Mouse (Mus musculus) liver, postnatal 0 days (tissue): ENCODE measurements around the gene Wipf1. TPM values are rescaled to one million over a fixed set of nuclear protein-coding genes. Genes with fewer than 3 reads are reported as not detected.

ENCODE experiments used
- ATAC-seq: fragments of 200-750 bp; cut with Nextera tagmentation; 2 replicates; pipeline ENCODE4 v1.8.0; 2017; ENCODE audit warnings: mild to moderate bottlenecking, moderate library complexity
- DNase-seq: peaks from one replicate; pipeline ENCODE4 v3.0.0-alpha.2; 2016
- H3K27ac ChIP-seq: fragments of 300-500 bp; sonication (generic); 2 replicates; pipeline ENCODE4 v1.5.1; 2014; ENCODE audit warnings: antibody characterized with exemption, moderate library complexity, mild to moderate bottlenecking, low read depth
- H3K27me3 ChIP-seq: fragments of 300-500 bp; sonication (generic); 2 replicates; pipeline ENCODE4 v1.6.1; 2014; ENCODE audit warnings: low read length, control low read depth, mixed read lengths; ENCODE audit not compliant: insufficient read depth
- H3K36me3 ChIP-seq: fragments of 300-500 bp; sonication (generic); replicated peaks from 2 replicates; pipeline ENCODE4 v1.6.1; 2014; ENCODE audit warnings: mild to moderate bottlenecking, control low read depth, low read length, moderate library complexity, mixed read lengths; ENCODE audit not compliant: insufficient read depth
- H3K4me1 ChIP-seq: fragments of 300-500 bp; sonication (generic); 2 replicates; pipeline ENCODE4 v1.6.1; 2014; ENCODE audit warnings: antibody characterized with exemption, mild to moderate bottlenecking, control low read depth; ENCODE audit not compliant: insufficient read depth
- H3K4me2 ChIP-seq: fragments of 300-500 bp; sonication (generic); 2 replicates; pipeline ENCODE4 v1.6.1; 2014; ENCODE audit warnings: low read depth, mild to moderate bottlenecking, low read length, moderate library complexity, mixed read lengths
- H3K4me3 ChIP-seq: fragments of 300-500 bp; sonication (generic); 2 replicates; pipeline ENCODE4 v1.5.1; 2014; ENCODE audit warnings: low read depth, low read length
- H3K9ac ChIP-seq: fragments of 300-500 bp; sonication (generic); replicated peaks from 2 replicates; pipeline ENCODE4 v1.6.1; 2014; ENCODE audit warnings: mild to moderate bottlenecking, moderate library complexity
- H3K9me3 ChIP-seq: fragments of 300-500 bp; sonication (generic); 2 replicates; pipeline ENCODE4 v1.6.1; 2016; ENCODE audit warnings: mild to moderate bottlenecking, control low read depth, low read length, mixed read lengths
- CTCF ChIP-seq: sonication (generic); IDR thresholded peaks from 2 replicates; pipeline ENCODE4 v1.5.1; 2016; ENCODE audit warnings: antibody characterized with exemption, low read depth
- EP300 ChIP-seq: IDR thresholded peaks from 2 replicates; pipeline ENCODE4 v1.6.1; 2016; ENCODE audit warnings: antibody characterized with exemption, low read depth, mild to moderate bottlenecking
- WGBS: fragments of 180-500 bp; shearing (Covaris S2); extraction: QIAGEN DNeasy Blood & Tissue Kit; methylation state at CpG from one replicate; pipeline ENCODE4 v1.1.7; 2014; ENCODE audit not compliant: insufficient replicate concordance; 5-methylcytosine and 5-hydroxymethylcytosine counted together
- polyA plus RNA-seq: library from polyadenylated mRNA; unstranded; fragments of >200 nt; fragmentation: Nextera tagmentation; extraction: Ambion mirVana; gene quantifications from 2 replicates; pipeline ENCODE4 v1.2.1, GENCODE M21; 2015

The Wipf1 gene
- polyA plus RNA-seq, 1 experiment from 2014 or later, result 4.3 TPM

GRCm38 (mm10) chr2:73380298-73380975, 149.1 kb downstream of the Wipf1 start:
- H3K9ac ChIP-seq, result no peak overlapping the region
- H3K36me3 ChIP-seq, result no peaks in the 10 kb centered on the region; the same call in 1 of the 2 replicates
- H3K27me3 ChIP-seq, result no peaks in the 10 kb centered on the region
- no peaks in the 10 kb centered on the region for H3K4me1 ChIP-seq
- no peaks in the 10 kb centered on the region for H3K9me3 ChIP-seq
- TF ChIP-seq EP300 (no peak), CTCF (no peak)
- WGBS, result 71% methylated on average over 9 of the region's 9 CpGs
- no peak overlapping the region for H3K4me3 ChIP-seq
- no peak overlapping the region for H3K4me2 ChIP-seq
- H3K27ac ChIP-seq, result no peak overlapping the region
- no peak for ATAC-seq
- DNase-seq, result no peak

GRCm38 (mm10) chr2:73379656-73380055, 149.9 kb downstream of the Wipf1 start:
- 82% methylated on average over 5 of the region's 5 CpGs for WGBS
- H3K4me3 ChIP-seq, result no peak overlapping the region
- TF ChIP-seq CTCF (no peak), EP300 (no peak)
- DNase-seq (no peak), ATAC-seq (no peak)
- H3K9me3 ChIP-seq, result no peaks in the 10 kb centered on the region
- no peak overlapping the region for H3K9ac ChIP-seq
- no peaks in the 10 kb centered on the region for H3K27me3 ChIP-seq
- H3K4me2 ChIP-seq, result no peak overlapping the region
- no peaks in the 10 kb centered on the region for H3K4me1 ChIP-seq
- no peaks in the 10 kb centered on the region; the same call in 1 of the 2 replicates for H3K36me3 ChIP-seq
- no peak overlapping the region for H3K27ac ChIP-seq

Other genes starting within 250 kb of the Wipf1 start
- 20.5 and 21.9 TPM in 2 replicates for gene Scrn3, start 217.1 kb downstream of the Wipf1 start, polyA plus RNA-seq
- gene Cir1, start 217.0 kb downstream of the Wipf1 start, polyA plus RNA-seq, result 18.4 and 21.4 TPM in 2 replicates
- 3.4 TPM in 2 replicates for gene Gpr155, start 143.2 kb downstream of the Wipf1 start, polyA plus RNA-seq
- gene Chrna1, start 50.6 kb upstream of the Wipf1 start, polyA plus RNA-seq, result 0.06 and 0.18 TPM in 2 replicates
- 0.26 and 0.31 TPM in 2 replicates for gene Chn1, start 245.6 kb upstream of the Wipf1 start, polyA plus RNA-seq